Mouse (Mus musculus): Measurements from ENCODE around the gene B4galt5. TPM values are rescaled to one million over a fixed set of nuclear protein-coding genes. Genes with fewer than 3 reads are reported as not detected.

B4galt5 gene
- polyA plus RNA-seq (2014; fragmentation: Illumina TruSeq; extraction: RNeasy Lipid Tissue Mini Kit (QIAGEN cat#74804); ENCODE audit: low read depth, low replicate concordance): 6.5 TPM

DNA sequence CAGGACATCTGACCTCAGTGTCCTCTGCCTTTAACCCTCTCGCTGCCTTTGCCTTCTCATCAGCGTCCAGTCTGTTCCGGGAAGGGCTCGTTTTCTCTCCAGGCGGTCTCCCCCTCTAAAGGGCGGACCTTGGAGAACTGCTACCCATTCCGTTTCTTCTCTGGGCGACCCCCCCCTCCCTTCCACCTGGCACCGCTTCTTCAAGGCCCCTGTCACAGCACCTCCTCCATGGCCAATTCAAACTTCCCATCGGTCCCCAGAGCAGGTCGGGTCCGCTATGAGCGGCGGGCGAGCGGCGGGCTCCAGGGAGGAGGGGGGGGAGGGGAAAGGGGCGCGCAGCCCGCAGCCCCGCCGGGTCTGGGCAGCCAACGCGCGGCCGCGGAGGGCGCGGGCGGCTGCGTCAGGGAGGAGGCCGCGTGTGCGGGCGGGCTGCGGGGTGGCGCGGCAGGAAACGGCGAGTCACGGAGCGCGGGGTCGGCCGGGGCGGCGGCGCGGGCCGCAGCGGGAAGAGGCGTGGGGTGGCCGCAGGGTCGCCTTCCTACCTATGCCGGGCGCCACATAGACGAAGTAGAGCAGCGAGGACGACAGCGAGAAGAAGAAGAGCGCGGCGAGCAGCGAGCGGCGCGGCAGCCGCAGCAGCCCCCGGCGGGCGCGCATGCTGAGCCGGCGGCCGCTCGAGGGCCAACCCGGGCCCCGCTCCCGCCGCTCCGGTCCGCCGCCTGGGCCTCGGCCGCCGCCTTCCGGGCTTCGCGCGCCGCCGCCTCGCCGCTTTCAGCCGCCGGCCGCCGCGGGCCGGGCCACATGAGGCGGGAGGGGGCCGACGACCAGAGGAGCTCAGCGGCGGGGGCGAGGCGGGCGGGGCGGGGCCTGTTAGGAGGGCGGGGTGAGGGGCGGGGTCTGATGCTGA lies at the start of gene B4galt5:
Gene B4galt5 (minus strand): TSS at position 808 of the 907 bp plus-strand sequence.

Other genes with a start within 250 kb of the B4galt5 start
- gene Kcnb1, start 159.0 kb downstream of the B4galt5 start, polyA plus RNA-seq (2014; fragmentation: Illumina TruSeq; extraction: RNeasy Lipid Tissue Mini Kit (QIAGEN cat#74804); ENCODE audit: low read depth, low replicate concordance): 2.2 TPM
- gene Ptgis, start 108.6 kb downstream of the B4galt5 start, polyA plus RNA-seq (2014; fragmentation: Illumina TruSeq; extraction: RNeasy Lipid Tissue Mini Kit (QIAGEN cat#74804); ENCODE audit: low read depth, low replicate concordance): 0.35 TPM
- gene Slc9a8, start 72.5 kb upstream of the B4galt5 start, polyA plus RNA-seq (2014; fragmentation: Illumina TruSeq; extraction: RNeasy Lipid Tissue Mini Kit (QIAGEN cat#74804); ENCODE audit: low read depth, low replicate concordance): 25.3 TPM
- gene Rnf114, start 143.5 kb upstream of the B4galt5 start, polyA plus RNA-seq (2014; fragmentation: Illumina TruSeq; extraction: RNeasy Lipid Tissue Mini Kit (QIAGEN cat#74804); ENCODE audit: low read depth, low replicate concordance): 25.3 TPM
- gene Spata2, start 143.7 kb upstream of the B4galt5 start, polyA plus RNA-seq (2014; fragmentation: Illumina TruSeq; extraction: RNeasy Lipid Tissue Mini Kit (QIAGEN cat#74804); ENCODE audit: low read depth, low replicate concordance): 8.9 TPM
- not detected for gene Snai1, start 189.0 kb upstream of the B4galt5 start, polyA plus RNA-seq (2014; fragmentation: Illumina TruSeq; extraction: RNeasy Lipid Tissue Mini Kit (QIAGEN cat#74804); ENCODE audit: low read depth, low replicate concordance)

All from sigmoid colon, adult 10 weeks (tissue).